Mouse (Mus musculus) spleen, adult 2 months (tissue): ENCODE data around the gene Arhgef19.

Experiments
- CTCF ChIP-seq: fragments of 200-500 bp; IDR thresholded peaks from 2 replicates; pipeline ENCODE4 v1.5.1; 2011; ENCODE audit warnings: mild to moderate bottlenecking, inconsistent platforms; ENCODE audit not compliant: insufficient read depth, insufficient read length, insufficient replicate concordance; ENCODE audit errors: extremely low read depth
- POLR2A ChIP-seq: fragments of 200-500 bp; IDR thresholded peaks from 2 replicates; pipeline ENCODE4 v1.6.1; 2011; ENCODE audit warnings: low read depth, low read length, inconsistent platforms

GRCm38 (mm10) chr4:141288152-141288551, 48.9 kb downstream of the Arhgef19 start:
- TF ChIP-seq CTCF, result no peak
- no peak for TF ChIP-seq POLR2A
